Mouse (Mus musculus): ENCODE results near the gene Abcc12.

DNA sequence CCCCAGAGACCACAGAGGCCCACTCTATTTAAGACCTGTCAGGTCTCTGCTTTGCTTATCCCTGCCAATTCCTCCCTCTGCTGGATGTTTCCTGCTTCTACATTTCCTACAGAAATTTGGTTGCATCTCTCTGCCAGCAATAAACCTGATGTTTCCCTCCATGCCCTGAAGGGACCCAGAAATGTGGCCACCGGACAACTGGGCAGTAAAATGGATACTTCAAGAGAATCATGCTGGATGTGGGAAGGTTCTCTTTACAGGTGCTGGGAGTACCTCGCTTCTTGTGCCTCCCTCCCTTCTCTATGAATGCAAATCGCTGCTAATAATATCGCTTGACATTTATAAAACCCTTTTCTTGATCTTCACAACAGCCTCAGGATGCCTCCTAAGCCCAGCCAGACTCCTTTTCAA is 1.4 kb upstream of the Abcc12 start:
- TF ChIP-seq CTCF (IDR thresholded peaks at IDR 0.05) (peak; percentile 22), POLR2A (IDR thresholded peaks at IDR 0.05; ENCODE audit: insufficient read depth, low read depth, low read length) (no peak)

All from heart, adult 2 months (tissue).